Mouse (Mus musculus): Measurements from ENCODE around the gene Fam83f. TPM values are rescaled to one million over a fixed set of nuclear protein-coding genes. Genes with fewer than 3 reads are reported as not detected.
"Not testable (repeated sequence)": the region's sequence is repeated elsewhere in the genome, so short reads cannot be mapped to it uniquely, and the experiment has no call there.

Gene Fam83f
- polyA plus RNA-seq, 1 experiment = 0.68 TPM

GRCm38 (mm10) chr15:80704267-80704666, 32.6 kb downstream of the Fam83f start:
- peak; percentile 70 to 89 for DNase-seq (ENCODE audit: extremely low spot score in 1 of 2, low spot score in 1 of 2)

- DNase-seq (ENCODE audit: extremely low spot score in 1 of 2, low spot score in 1 of 2) = peak; percentile 65 to 95
Measured at GRCm38 (mm10) chr15:80705828-80706549, 34.3 kb downstream of the Fam83f start.

- DNase-seq (ENCODE audit: extremely low spot score in 1 of 2, low spot score in 1 of 2) = no peak
Measured at GRCm38 (mm10) chr15:80706596-80706995, 34.9 kb downstream of the Fam83f start.

GRCm38 (mm10) chr15:80707088-80707487, 35.4 kb downstream of the Fam83f start:
- DNase-seq (ENCODE audit: extremely low spot score in 1 of 2, low spot score in 1 of 2) = peak in 1 of 2 experiments; percentile 32

- DNase-seq (ENCODE audit: extremely low spot score in 1 of 2, low spot score in 1 of 2) = no peak
Measured at GRCm38 (mm10) chr15:80709593-80709992, 37.9 kb downstream of the Fam83f start.

GRCm38 (mm10) chr15:80710257-80710607, 38.6 kb downstream of the Fam83f start:
- DNase-seq (ENCODE audit: extremely low spot score in 1 of 2, low spot score in 1 of 2) = no peak

- DNase-seq (ENCODE audit: extremely low spot score in 1 of 2, low spot score in 1 of 2) = peak; percentile 98 to 99
Measured at GRCm38 (mm10) chr15:80710608-80711363, 39.1 kb downstream of the Fam83f start, which contains the start of gene Tnrc6b. Tnrc6b (plus strand) TSS chr15:80711313.

- DNase-seq (ENCODE audit: extremely low spot score in 1 of 2, low spot score in 1 of 2) = peak; percentile 36 to 45
Measured at GRCm38 (mm10) chr15:80711401-80712151, 39.9 kb downstream of the Fam83f start.

- no peak for DNase-seq (ENCODE audit: extremely low spot score in 1 of 2, low spot score in 1 of 2)
Measured at GRCm38 (mm10) chr15:80714299-80714698, 42.7 kb downstream of the Fam83f start.

GRCm38 (mm10) chr15:80716631-80717135, 45.0 kb downstream of the Fam83f start:
- no peak for DNase-seq (ENCODE audit: extremely low spot score in 1 of 2, low spot score in 1 of 2)

GRCm38 (mm10) chr15:80717431-80717830, 45.8 kb downstream of the Fam83f start:
- DNase-seq (ENCODE audit: extremely low spot score in 1 of 2, low spot score in 1 of 2) = no peak

GRCm38 (mm10) chr15:80720249-80720648, 48.6 kb downstream of the Fam83f start:
- DNase-seq (ENCODE audit: extremely low spot score in 1 of 2, low spot score in 1 of 2) = no peak

GRCm38 (mm10) chr15:80721861-80722260, 50.2 kb downstream of the Fam83f start:
- DNase-seq (ENCODE audit: extremely low spot score in 1 of 2, low spot score in 1 of 2) = no peak

GRCm38 (mm10) chr15:80722366-80722765, 50.7 kb downstream of the Fam83f start:
- DNase-seq (ENCODE audit: extremely low spot score in 1 of 2, low spot score in 1 of 2) = no peak

- no peak for DNase-seq (ENCODE audit: extremely low spot score in 1 of 2, low spot score in 1 of 2)
Measured at GRCm38 (mm10) chr15:80729477-80729876, 57.8 kb downstream of the Fam83f start.

GRCm38 (mm10) chr15:80731043-80731442, 59.4 kb downstream of the Fam83f start:
- no peak for DNase-seq (ENCODE audit: extremely low spot score in 1 of 2, low spot score in 1 of 2)

- DNase-seq (ENCODE audit: extremely low spot score in 1 of 2, low spot score in 1 of 2) = no peak
Measured at GRCm38 (mm10) chr15:80731511-80731910, 59.9 kb downstream of the Fam83f start.

- no peak for DNase-seq (ENCODE audit: extremely low spot score in 1 of 2, low spot score in 1 of 2)
Measured at GRCm38 (mm10) chr15:80732266-80733030, 60.8 kb downstream of the Fam83f start.

GRCm38 (mm10) chr15:80735300-80735699, 63.7 kb downstream of the Fam83f start:
- DNase-seq (ENCODE audit: extremely low spot score in 1 of 2, low spot score in 1 of 2) = no peak

GRCm38 (mm10) chr15:80735708-80736107, 64.1 kb downstream of the Fam83f start:
- not testable (repeated sequence) for DNase-seq (ENCODE audit: extremely low spot score in 1 of 2, low spot score in 1 of 2)
